Mouse (Mus musculus): Measurements from ENCODE around the gene Tars.

DNA sequence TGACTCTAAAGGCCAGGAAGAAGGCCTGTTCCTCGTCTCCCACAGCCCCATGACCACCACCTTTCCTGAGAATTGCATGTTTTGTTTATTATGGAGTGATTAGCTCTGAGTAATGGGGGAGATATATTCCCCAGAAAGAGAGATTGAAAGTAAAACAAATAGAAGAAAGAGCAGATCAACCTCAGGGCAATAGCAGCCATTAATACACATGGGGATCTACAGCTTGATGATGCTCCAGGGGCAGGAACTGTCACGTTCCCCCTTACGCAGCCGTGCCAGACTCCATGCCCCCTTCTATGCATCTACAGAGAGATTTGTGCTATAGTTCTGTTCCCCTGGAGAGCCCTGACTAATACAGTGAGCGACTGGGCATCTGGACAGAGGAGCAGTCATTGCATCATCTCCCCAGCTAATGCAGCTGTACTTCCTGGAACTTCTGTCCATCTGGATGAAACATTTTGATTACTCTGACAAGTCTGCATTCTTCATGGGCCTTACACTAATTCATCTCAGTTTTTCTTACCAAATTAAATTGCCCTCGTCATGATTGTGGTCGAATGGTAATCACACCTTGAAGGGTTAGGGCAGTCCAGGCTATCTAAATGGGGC lies 28.9 kb downstream of the Tars start:
- TF ChIP-seq CTCF (IDR thresholded peaks at IDR 0.05; ENCODE audit: low read depth) = no peak
- TF ChIP-seq EP300 (IDR thresholded peaks at IDR 0.05; ENCODE audit: low read depth) = no peak
